Mouse (Mus musculus) urinary bladder, postnatal 4 days (tissue): ENCODE results near the gene Cfap36.

Experiments
- DNase-seq, 2 experiments: peaks; one replicate each; pipeline ENCODE4 v3.0.0; 2021 to 2022; ENCODE audit warnings: low spot score in 2 of 2

The Cfap36 gene

DNA sequence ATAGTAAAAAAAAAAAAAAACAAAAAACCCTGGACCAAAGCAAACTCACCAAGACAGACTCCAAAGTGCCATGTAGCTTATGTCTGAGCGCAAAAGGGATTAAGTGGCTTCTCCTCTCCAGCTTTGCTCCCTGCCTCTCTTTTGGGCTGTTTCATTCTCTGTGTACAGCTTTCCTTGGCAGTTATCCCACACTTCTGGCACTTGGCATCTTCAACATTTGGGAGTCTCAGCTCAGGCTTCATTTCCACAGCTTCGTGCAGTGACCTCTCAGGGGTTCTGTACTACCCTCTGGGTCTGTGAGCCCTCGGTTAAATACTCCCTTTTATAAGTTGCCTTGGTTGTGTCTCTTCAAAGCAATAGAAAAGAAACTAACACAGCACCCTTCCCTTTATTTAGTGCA is 66.6 kb downstream of the Cfap36 start:
- DNase-seq, result no peak

GRCm38 (mm10) chr11:29179319-29179718 is 67.9 kb downstream of the Cfap36 start:
- no peak for DNase-seq

DNA sequence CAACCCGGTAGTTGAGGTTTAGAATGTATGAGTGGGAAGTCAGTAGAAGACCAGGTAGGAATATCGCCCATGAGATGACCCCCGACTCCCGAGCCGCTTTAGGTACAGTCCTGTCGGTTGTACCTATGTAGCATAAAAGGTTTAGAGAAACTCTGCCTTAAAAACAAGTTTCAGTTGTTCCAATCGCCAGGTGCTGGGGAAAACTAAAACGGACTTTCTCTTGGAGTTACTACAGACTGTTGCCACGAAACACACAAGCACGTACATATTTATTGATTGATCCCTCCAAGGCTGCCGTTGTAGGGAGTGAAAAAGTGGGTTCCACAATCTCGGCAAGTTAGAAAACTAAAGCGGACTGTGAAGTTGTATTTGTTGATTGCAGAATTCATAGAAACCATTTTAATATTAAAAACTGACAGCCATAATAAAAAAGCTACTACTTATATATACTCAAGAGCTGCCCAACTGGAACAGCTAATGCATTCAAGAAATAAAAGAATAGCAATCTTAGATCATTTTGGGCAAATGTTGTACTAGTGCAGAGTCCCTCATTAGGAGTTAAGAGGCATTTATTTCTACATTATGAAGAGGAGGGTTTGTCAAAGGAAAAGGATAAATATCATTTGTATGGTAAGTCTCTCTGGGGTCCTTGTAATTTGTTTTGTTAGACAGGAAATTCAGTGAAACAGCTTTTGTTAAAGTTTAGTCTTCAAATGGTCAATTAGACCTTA is 73.3 kb downstream of the Cfap36 start:
- DNase-seq, result no peak

- peak; percentile 45 to 65 for DNase-seq
Measured at GRCm38 (mm10) chr11:29173125-29173631, 74.0 kb downstream of the Cfap36 start.

DNA sequence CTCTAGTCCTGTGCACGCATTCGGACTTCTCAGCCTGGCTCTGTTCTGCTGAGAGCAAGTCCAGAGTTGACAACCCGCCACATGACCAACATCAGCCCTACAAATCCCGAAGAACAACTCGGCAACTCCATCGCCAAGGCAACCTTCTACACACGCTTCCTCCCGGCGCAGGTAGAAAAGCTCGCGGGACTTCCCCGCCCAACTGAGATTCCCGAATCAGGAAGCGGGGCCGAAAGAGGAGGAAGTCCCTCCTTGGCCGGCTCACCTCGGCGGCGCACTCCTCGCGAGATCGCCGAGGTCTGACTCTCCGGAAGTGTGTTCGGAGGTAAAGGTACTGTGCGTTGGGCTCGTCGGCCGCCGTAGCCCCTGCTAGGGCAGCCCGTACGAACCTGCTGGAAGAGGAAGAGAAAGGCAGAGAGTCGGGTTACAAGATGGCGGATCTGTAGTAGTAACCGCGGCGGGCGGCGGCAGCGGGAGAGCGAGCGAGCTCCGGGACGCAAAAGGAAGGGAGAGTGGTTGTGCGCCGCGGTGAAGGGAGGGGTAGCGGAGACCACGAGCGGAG is 74.6 kb downstream of the Cfap36 start, which contains the start of gene Ppp4r3b:
Gene Ppp4r3b, plus strand, starts transcription at position 328 of the 562 bp plus-strand sequence.
- DNase-seq, result peak; percentile 97 to 98

DNA sequence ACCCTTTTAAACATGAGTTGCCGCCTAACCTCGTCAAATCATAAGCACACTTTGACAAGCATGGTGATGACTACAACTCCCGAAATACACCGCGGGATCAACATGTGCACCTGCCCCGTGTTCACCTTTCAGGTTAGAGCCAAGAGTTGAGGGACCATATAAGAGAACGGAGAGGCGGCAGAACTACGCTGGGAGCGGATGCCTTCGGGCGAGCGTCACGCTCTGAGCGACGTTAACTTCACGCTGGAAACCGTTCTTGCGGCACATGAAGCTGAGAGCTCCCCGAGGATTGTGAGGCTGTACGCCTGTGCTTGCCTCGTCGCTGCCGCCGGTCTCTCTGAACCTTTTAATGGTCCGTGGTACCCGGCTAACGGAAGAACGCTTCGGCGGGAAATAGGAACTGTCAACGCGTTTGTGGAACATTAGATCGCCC is 75.2 kb downstream of the Cfap36 start:
- peak; percentile 30 to 58 for DNase-seq
